Mouse (Mus musculus): Measurements from ENCODE around the gene Thrb. TPM values are rescaled to one million over a fixed set of nuclear protein-coding genes. Genes with fewer than 3 reads are reported as not detected.

Thrb gene
- total RNA-seq, 2 experiments from 2014 or later: 5.8 to 5.9 TPM

DNA sequence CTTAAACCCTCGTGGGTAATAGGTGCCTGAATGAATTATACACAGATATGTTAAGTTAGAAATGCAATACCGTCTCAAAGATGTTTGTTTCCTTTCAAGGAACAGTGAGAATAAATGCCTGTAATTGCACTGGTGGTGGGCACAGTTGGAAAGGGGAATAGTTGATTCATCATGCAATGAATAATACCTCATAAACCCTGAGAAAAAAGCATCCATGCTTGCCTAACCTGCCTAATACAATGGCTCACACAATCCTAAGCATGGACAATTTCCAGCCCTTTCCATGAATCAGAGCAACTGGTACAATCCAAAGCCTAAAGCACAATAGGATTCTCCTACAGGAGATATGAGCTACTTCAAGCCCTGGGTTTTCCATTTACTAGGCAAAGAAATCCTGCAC is 299.8 kb downstream of the Thrb start:
- DNase-seq: no peak

DNA sequence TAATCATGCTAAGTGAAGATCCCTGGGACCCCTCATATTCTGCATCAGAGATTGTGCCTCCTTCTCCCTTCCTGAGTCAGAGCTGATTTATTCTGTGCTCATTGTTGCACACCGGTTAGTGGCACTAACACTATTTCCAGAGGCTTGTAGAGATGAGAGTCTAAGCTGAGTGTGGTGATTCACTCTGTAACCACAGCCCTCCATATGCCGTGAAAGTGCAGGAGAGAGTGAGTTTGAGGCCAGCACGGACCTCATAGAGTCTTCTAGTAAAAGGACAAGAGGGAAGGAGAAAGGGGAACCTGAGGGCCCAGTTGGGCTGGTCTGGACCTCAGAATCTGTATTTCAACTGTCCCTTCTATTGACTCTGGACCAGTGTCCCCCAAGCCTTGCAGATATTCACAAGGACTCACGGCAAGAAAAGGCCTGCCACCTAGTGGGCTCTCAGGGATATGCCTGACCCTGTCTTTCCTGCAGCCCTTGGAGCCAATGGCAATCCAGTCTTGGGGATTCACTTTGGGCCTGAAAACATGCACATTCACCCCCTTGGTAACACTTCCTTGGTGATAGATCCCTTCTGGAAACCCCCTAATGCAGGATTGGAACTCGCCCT is 307.2 kb downstream of the Thrb start:
- peak; percentile 43 for DNase-seq

DNA sequence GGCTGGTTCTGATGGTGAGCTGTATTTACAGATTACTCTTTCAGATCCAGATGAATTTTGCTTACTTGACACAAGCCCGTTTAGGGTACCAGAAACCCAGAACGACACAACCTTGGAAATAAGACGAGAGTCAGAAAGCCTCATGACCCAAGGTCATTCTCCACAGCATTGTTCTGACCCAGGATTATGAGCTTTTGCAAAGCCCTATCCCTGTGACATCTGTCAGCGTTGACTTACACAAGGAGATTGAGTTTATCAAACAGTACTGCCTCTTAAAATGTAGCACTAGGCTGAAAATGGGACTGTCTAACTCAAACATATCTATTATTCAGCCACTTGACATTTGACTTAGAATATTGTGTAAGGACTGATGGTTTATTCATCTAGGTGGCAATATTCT is 312.1 kb downstream of the Thrb start:
- DNase-seq: no peak

DNA sequence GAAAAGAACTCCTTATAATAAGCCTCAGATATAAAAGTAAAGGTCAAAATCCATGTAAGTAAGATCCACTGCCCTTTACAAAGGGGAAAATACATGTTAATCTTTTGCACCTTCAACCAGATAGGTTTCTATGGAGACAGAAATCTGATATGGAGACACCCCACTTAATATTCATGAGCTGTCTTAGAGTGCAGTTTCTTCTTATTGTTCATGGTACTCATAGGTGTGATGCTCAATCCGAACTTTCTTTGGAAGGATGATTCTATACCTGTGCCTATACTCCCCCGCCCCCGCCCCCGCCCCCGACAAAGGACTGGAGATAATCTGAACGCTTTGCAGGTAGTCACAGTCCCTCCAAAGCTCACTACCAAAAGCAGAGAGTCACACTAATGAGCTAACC is 312.6 kb downstream of the Thrb start:
- DNase-seq: no peak

DNA sequence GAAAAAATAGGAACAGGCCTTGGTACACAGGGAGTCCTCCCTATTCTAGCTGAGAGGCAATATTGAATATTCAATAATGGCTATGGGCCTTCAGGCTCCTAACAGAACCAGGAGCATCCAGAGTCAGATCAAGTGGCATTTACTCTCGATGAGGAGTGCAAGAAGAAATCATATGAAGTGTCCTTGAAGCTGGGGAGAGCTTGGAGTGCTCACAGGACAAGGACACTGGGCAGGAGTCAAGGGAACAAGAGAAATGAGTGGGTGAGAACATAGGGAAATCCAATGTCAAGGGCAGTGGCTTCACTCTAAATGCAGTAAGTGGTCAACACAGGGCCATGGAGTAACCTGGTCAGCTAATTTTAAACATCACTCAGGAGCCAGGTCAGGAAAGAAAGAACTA is 315.7 kb downstream of the Thrb start:
- no peak for DNase-seq

DNA sequence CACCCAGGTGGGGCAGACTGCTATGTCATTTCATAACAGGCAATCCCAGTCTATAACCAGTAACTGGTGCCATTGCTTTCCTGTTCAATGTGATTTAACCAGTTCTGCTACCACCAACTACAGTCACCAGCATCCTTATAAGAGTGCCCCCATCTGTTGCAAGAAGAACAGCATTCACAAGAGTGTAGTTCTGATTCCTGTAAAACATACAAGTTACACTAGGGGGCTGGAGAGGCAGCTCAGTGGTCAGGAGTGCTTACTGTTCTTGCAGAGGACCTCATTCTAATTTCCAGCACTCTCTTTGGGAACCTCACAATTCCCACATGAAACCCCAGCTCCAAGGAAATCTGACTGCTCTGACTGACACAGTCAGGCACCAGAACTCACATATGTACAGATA is 318.2 kb downstream of the Thrb start:
- DNase-seq: no peak

DNA sequence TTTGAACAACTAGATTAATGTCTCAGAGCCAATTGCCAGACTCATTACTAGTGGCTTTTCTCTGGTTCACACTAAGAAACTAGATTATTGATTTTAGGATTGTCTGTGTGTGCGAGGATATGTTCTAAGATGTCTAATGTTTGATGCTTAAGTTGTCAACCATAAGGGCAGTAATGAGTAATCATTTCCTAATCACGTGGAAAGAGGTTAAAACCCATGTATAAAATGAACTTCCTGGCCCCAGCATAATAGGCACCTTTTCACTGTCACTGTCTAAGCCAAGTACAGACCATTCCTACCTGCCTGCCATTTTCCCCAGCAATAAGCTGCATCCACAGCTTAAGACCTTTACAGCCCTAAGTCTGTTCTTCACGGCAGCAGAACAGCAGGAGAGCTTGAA is 321.2 kb downstream of the Thrb start:
- no peak for DNase-seq

DNA sequence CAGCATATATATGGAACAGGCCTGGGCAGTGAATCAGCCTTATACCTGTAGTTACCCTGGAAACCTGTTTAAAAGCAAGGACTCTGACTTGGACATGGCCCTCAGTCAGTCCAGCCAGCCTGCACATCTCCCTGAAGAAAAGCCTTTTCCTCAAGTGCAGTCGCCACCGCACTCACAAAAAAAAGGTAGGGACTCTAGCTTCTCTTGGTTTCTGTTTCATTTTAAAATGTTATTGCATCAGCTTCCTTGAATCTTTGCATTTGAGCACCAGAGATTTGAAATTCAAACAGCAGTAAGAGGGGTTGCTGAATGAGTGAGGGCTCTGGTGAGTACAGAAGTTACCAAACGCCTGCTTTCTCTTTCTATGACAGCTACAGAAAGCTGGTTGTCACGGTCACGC is 322.0 kb downstream of the Thrb start:
- no peak for DNase-seq

DNA sequence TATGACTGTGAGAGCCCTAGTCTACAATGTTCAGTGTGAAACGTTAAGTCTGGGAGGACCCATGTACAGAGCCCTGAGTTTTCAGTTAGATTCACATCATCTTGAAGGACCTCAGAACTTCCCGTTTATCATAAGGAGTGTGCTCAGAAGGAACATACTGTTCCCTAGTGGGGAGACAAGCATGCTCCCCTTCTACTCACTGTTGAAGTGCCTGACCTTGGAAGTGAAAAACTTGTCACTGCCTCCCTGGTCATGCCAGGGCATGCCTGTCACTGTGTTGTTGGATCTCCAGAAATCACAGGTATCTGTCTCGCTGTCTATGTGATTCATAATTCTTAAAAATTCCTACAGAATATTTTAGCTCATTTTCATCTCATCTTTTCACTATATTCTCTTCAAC is 323.3 kb downstream of the Thrb start:
- no peak for DNase-seq

DNA sequence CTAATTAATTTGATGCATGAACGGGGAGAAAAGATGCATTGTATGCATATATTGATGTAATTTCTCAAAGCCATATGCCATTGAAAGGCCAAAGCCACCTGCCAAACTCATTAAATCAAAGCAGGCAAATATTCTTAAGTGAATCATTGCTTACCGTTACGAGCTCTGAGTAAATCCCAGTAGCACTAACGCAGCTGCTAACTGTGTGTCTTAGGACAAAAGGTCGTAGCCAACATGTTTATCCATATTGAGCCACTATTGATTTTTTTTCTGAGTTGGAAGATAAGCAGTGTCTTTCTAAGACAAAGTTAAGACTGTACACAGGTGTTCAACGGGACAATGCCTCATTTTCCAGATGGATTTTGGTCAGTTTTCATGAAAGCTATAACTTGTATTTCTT is 323.8 kb downstream of the Thrb start:
- no peak for DNase-seq

DNA sequence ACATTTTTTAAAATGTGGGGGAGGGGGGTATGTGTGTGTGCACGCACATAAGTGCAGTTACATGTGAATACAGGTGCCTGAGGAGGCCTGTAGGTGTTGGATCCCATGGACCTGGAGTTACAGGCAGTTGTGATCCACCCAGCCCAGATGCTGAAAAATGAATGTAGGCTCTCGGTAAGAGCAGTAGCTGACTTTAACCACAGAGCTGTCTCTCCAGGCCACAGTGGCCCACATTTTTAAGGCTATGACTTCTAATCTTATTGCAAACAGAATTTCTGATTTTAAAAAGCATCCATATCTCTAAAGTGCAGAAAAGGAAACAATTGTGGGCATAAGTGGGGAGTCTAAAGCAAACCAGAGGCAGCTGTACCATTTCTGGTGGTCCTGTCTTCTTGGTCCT is 328.5 kb downstream of the Thrb start:
- DNase-seq: no peak

DNA sequence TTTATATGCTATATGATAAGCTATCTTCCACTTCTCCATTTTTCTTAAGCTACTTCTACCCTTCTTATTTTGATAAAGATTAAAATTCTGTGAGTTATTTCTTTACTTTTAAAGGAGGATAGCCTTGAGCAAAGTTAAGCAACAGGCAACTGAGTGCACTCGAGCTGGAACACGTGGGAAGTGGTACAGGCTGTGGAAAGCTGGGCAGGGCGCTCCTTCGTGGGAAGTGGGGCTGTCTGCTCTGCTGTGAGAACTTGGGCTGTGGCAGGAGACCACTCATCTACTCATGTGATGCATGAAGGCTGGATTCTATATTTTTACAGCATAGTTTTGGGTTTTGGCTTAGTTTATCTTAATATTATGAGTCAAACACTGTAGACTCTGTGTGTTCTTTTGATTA is 329.1 kb downstream of the Thrb start:
- no peak for DNase-seq

DNA sequence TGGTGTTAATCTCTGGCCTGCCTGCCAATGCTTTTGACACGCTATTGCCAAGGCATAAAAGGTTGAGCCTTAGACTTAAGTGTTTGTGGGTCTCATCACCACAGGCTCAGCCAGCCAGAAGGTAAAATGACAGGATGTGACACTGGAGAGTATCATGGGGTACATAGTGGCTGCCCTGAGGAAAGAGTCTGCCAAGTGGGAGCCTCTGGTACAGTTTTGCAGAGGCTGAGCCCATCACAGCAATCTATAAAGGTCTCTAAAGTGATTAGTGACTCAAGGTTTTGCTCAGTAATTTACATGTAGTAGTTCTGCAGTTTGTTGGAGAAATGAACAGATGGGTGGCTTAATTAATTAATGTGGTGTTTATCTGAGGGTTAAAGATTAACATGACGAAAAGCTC is 330.1 kb downstream of the Thrb start:
- DNase-seq: no peak

DNA sequence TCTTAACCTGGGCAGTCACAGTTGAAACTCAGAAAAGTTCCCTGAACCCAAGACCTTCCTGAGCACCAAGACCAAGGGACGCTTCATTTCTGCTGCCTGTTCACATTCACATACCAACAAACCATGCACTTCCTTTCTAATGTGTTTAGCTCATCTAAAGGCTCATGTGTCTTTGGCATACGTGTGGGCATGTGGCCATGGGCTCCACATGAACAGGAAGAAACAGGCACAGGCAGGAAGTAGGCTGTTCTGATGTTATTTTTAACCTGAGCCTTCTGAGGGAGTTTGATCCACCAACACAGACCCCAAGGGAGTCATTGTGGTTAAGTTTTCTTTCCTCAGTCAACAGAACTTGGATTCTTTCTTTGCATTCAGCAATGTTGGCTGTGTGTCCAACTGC is 341.8 kb downstream of the Thrb start:
- no peak for DNase-seq

DNA sequence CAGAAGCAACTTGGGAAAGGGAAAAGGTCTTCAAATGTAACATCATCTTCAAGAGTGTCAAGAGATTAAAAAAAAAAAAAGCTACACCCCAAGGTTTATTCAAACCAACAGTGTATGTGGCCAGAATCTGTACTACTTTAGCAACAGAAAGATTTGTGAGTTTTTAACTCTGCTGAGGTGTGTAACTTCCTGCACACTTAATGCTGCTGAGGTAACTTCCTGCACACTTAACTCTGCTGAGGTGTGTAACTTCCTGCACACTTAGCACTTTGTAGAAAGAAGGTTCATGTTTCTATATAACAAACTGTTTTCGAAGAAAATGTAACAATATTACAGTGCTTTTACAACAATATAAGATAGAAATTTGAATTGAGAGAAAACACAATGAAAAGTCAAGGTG is 343.6 kb downstream of the Thrb start:
- no peak for DNase-seq

DNA sequence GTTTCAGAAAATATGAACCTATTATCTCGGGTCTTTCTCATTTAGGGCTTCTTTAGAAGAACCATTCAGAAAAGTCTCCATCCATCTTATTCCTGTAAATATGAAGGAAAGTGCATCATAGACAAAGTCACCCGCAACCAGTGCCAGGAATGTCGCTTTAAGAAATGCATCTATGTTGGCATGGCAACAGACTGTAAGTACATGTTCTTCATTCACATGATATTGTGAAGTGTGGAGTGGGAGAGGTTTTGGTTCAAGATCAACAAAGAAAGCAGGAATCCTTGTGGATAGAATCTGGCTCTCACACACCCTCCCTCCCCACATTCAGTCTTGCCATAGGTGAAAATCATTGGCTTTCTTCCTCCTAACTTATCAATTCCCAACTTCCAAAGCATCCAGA is 348.5 kb downstream of the Thrb start:
- DNase-seq: no peak

DNA sequence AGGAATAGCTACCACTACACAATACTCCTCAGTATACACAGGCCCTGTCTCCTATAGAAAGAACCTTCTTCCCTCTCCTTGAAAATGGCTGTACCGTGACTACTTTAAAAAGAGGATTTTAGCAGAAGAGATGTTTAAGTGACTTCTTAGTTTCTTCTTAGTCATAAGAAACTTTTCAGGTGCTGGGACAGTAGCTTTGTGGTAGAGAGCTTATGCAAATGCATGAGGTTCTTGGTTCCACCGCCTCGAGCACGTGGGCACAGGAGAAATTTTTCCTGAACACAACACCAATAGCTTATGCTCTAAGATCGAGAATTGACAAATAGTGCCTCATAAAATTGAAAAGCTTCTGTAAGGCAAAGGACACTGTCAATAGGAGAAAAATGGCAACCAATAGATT is 356.5 kb downstream of the Thrb start:
- no peak for DNase-seq

DNA sequence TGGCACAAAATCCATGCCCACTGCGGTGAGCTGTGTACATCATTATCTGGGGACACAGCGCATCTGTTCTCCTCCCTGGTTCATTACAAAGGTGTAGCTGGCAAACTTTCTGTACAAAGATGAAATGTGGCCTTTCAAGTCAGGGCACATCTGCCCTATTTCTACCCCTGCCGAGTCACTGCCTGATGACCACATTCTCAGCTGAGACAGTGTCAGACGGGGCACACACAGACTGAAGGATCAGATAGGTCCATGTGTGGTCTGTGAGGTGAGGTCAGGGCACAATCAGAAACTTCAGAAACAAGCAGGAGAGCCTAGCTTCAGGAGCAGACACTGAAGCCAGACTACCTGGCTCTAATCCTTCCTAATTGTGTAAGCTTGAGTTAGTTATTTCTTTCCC is 360.1 kb downstream of the Thrb start:
- DNase-seq: no peak

DNA sequence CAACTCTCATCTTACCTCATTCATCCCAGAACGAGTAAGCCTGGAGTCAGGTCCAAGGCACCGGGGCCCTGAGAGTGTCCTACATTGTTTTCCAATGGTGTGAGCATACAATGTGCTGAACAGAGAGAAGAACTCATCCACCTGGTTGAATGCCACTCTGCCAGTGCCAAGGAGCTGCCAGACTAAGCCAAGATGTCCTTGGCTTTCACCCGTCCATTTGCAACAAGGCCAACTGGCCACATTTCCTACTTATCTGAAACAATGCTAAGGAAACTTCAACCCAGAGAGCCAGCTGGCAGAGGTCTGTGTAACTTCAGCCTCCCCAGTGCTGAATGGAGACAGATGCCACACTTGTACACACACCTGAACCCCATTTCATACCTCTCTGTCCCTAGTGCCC is 360.6 kb downstream of the Thrb start:
- no peak for DNase-seq

DNA sequence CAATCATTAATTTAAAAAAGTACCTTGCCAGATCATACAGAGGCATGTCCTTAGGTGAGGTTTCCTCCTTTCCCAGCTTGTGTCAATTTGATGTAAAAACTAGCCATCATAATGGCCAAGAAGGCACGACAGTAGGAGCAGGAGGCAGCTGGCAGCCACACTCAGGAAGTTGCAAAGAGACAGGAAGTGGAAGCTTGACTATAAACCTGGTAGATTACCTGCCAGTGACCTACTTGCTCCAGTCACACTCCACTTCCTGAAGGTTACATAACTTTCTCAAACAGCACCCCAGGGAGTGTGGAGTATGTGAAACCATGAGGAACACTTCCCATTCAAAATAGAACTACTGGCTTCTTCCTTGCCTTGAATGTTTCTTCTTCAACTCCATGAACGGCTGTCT is 361.7 kb downstream of the Thrb start:
- DNase-seq: no peak

DNA sequence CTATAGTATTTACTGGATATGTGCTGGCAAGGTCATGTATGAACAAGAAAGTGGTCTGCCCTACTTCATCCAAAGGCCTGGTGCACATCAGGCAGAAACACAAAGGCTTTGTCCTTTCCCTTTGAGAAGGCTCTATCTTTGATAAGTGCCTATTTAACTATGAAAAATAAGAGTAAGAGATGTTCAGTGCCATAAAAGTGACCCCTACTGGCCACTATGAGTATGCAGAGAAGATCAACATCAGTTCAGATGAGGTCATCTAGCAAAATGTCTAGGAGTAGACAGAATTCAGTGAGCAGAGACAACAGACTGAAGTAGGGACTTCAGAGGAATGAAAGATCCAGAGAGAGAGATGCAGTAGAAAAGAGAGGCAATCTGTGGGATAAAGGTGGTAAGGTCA is 362.3 kb downstream of the Thrb start:
- no peak for DNase-seq

DNA sequence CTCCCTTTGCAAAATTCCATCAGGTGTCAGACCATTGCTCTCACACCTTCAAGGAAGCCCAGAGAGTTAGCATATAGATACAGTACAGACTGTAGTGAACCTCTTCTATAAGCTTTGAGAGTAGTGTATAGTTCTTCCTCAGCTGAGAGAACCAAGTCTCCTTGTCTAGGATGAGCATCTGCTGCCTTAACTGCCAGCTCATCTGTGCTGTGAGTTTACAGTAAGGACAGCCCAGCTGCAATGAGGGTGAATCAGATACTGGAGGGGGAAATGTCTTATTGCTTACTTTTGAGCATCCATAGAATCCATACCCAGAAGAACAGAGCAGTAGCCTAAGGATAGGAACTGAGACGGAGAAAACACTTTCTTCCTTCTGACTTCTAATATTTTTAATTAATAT is 367.8 kb downstream of the Thrb start:
- no peak for DNase-seq

DNA sequence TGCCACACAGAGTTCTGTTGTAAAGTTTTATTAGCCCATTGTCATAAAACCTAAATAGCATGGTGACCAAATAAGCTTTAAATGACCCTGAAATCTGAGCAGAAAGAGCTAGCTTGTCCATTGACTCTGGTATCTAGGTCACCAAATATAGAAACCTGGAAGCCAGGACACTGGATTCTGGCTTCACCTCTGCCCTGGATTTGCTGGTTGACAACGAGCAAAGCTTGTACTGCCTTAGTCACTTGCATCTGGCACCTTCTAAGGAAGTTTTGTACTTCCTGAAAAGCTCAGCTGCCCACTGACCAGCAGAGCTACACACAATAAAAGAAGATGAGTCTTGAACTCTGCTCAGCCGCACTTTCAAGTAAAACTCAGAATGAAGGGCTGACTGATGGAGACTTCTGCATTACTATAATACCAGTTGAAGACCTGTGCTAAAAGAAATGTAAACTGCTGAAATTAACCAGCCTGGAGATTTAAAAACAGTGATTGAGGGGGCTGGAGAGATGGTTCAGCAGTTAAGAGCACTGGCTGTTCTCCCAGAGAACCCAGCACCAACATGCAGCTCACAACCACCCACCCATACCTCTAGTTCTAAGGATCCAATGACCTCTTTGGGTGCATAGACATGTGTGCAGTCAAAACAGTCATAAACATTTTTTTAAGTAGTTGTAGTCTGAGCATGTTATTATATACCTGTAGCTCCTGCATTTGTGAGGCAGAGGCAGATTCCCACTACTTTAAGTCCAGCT is 369.3 kb downstream of the Thrb start:
- DNase-seq: no peak

DNA sequence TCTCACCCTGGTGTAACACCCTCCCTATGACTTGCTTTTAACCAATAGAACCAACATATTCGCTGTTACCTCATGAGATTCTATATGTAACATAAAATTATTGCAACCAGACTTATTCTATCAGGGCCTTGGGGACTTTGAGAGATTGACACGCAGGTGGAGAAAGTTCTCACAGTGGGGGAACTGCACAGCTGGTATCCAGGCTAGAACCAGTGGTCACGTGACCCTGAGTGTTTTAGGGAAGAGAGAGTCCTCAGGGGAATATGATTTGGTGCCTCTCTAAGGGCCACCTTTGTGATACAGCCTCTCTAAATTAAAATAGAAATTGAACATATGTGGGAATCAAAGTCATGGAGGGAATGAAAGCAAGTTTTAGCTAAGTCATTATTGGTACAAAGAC is 371.9 kb downstream of the Thrb start:
- no peak for DNase-seq

DNA sequence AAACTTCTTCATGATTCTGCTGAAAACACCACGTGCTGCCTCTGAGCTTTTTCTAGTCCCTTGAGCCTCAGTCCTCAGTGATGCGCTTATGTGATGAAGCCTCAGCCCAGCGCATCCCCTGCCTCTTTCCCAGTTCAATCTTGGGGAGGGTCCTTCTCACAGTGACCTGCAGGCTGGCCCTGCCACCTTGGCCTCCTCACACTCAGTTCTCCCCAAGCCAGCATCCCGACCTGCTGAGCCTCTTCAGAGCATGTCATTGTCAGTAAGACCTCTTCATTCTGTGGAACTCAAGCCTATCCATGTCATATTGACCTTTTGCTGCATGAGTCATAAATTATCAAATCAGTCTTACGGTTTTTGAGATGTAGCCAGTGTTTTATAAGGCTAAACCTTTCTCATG is 376.5 kb downstream of the Thrb start:
- no peak for DNase-seq
